Mouse (Mus musculus) hindbrain, postnatal 0 days (tissue): ENCODE measurements around the gene Steap1. TPM values are rescaled to one million over a fixed set of nuclear protein-coding genes. Genes with fewer than 3 reads are reported as not detected.

Experiments used
- ATAC-seq: fragments of 200-750 bp; cut with Nextera tagmentation; 2 replicates; pipeline ENCODE4 v1.8.0; 2017; ENCODE audit warnings: mild to moderate bottlenecking, moderate TSS enrichment, moderate library complexity
- DNase-seq: peaks from one replicate; pipeline ENCODE4 v3.0.0-alpha.2; 2015; ENCODE audit warnings: low spot score
- H3K27ac ChIP-seq: fragments of 300-500 bp; sonication (generic); 2 replicates; pipeline ENCODE4 v1.5.1; 2014; ENCODE audit warnings: mild to moderate bottlenecking
- H3K27me3 ChIP-seq: fragments of 300-500 bp; sonication (generic); 2 replicates; pipeline ENCODE4 v1.6.1; 2014; ENCODE audit warnings: low read length, mixed read lengths; ENCODE audit not compliant: insufficient read depth
- H3K36me3 ChIP-seq: fragments of 300-500 bp; sonication (generic); 2 replicates; pipeline ENCODE4 v1.6.1; 2014; ENCODE audit warnings: low read length, mixed read lengths; ENCODE audit not compliant: insufficient read depth
- H3K4me1 ChIP-seq: fragments of 300-500 bp; sonication (generic); 2 replicates; pipeline ENCODE4 v1.6.1; 2014; ENCODE audit warnings: antibody characterized with exemption, low read length, mixed read lengths; ENCODE audit not compliant: insufficient read depth
- H3K4me2 ChIP-seq: fragments of 300-500 bp; sonication (generic); 2 replicates; pipeline ENCODE4 v1.6.1; 2014; ENCODE audit warnings: low read depth, mild to moderate bottlenecking, low read length, moderate library complexity, mixed read lengths
- H3K4me3 ChIP-seq: fragments of 300-500 bp; sonication (generic); 2 replicates; pipeline ENCODE4 v1.5.1; 2014; ENCODE audit warnings: low read length
- H3K9ac ChIP-seq: fragments of 300-500 bp; sonication (generic); replicated peaks from 2 replicates; pipeline ENCODE4 v1.6.1; 2014; ENCODE audit warnings: mild to moderate bottlenecking, low read length, moderate library complexity, mixed read lengths
- H3K9me3 ChIP-seq: fragments of 300-500 bp; sonication (generic); 2 replicates; pipeline ENCODE4 v1.6.1; 2016; ENCODE audit warnings: low read length, mixed read lengths
- CTCF ChIP-seq: IDR thresholded peaks from 2 replicates; pipeline ENCODE4 v1.5.1; 2016; ENCODE audit warnings: antibody characterized with exemption, control low read depth, low read depth
- WGBS: fragments of 180-500 bp; shearing (Covaris S2); extraction: QIAGEN DNeasy Blood & Tissue Kit; methylation state at CpG from one replicate; pipeline ENCODE4 v1.1.7; 2014; 5-methylcytosine and 5-hydroxymethylcytosine counted together
- polyA plus RNA-seq: library from polyadenylated mRNA; unstranded; fragments of >200 nt; fragmentation: Nextera tagmentation; extraction: Ambion mirVana; gene quantifications from 2 replicates; pipeline ENCODE4 v1.2.1, GENCODE M21; 2015
- total RNA-seq: library from RNA; depleted of rRNA; stranded (reverse); fragments of >200 nt; gene quantifications from 2 replicates; pipeline ENCODE4 v1.2.3, GENCODE M21; 2014

The Steap1 gene
- total and polyA plus RNA-seq, 2 experiments from 2014 or later: 2.6 to 4.7 TPM

DNA sequence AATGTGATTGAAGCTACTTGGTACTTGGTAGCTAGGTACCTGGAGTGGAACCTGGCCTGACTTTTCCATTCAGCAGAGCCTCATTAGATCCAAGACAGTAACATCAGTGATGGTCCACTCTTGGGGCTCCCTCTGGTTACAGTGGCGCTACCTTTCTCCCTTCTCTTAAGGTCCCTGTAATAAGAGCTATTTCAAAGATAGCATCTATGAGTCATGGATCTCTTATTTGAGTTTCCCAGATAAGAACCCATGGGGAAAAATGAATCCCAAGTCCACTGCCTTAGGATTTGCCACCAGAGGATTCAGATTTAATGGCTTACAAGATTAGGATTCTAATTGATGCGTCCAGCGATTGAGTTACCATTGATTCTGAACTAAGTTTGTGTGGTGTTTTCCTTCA lies 16.9 kb downstream of the Steap1 start:
- no peak overlapping the region for H3K4me3 ChIP-seq
- H3K27ac ChIP-seq: no peak overlapping the region
- H3K9me3 ChIP-seq: no peaks in the 10 kb centered on the region
- WGBS: 93% methylated on average over 3 of the region's 3 CpGs
- ATAC-seq (no peak), DNase-seq (no peak)
- H3K27me3 ChIP-seq: no peaks in the 10 kb centered on the region
- TF ChIP-seq CTCF: no peak
- H3K9ac ChIP-seq: no peak overlapping the region
- no peak overlapping the region for H3K4me2 ChIP-seq
- no peaks in the 10 kb centered on the region for H3K4me1 ChIP-seq
- no peaks in the 10 kb centered on the region for H3K36me3 ChIP-seq

- Histone ChIP-seq H3K9ac (no peak overlapping the region), H3K27me3 (no peaks in the 10 kb centered on the region), H3K36me3 (no peaks in the 10 kb centered on the region), H3K4me1 (no peaks in the 10 kb centered on the region), H3K27ac (no peak overlapping the region), H3K4me3 (no peak overlapping the region), H3K4me2 (no peak overlapping the region), H3K9me3 (no peaks in the 10 kb centered on the region)
- ATAC-seq (no peak), DNase-seq (no peak)
- 84% methylated on average over 4 of the region's 4 CpGs for WGBS
- no peak for TF ChIP-seq CTCF
Observed at GRCm38 (mm10) chr5:5729904-5730303, 19.2 kb downstream of the Steap1 start.

- Histone ChIP-seq H3K9me3 (no peaks in the 10 kb centered on the region), H3K4me1 (no peaks in the 10 kb centered on the region), H3K4me3 (no peak overlapping the region), H3K27me3 (no peaks in the 10 kb centered on the region), H3K36me3 (no peaks in the 10 kb centered on the region), H3K9ac (no peak overlapping the region), H3K4me2 (no peak overlapping the region), H3K27ac (no peak overlapping the region)
- DNase-seq (no peak), ATAC-seq (no peak)
- no peak for TF ChIP-seq CTCF
- 64% methylated on average over 7 of the region's 7 CpGs for WGBS
Observed at GRCm38 (mm10) chr5:5722217-5722616, 26.9 kb downstream of the Steap1 start.

DNA sequence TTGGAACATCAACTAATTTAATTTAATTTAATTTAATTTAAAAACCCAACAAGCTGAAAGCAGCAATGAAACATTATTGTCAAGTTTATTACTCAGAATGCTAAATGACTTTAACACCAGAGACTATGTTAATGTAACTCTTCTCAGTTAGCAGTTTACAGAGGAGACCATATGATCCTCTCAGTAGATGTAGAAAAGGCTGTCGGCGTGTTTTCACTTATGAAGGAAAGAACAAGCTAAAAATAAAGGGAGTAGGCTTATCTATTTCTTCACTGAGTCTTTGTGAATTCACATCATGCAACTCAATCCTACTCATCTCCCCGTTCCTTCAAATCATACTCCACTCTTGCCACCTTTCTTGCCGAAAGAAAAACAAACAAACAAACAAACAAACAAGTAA lies 38.1 kb downstream of the Steap1 start:
- no peaks in the 10 kb centered on the region for H3K4me1 ChIP-seq
- no peak overlapping the region for H3K27ac ChIP-seq
- DNase-seq (no peak), ATAC-seq (no peak)
- no peak for TF ChIP-seq CTCF
- H3K27me3 ChIP-seq: no peaks in the 10 kb centered on the region
- no peaks in the 10 kb centered on the region for H3K36me3 ChIP-seq
- H3K9ac ChIP-seq: no peak overlapping the region
- no peak overlapping the region for H3K4me2 ChIP-seq
- WGBS: 87% methylated on average over 4 of the region's 4 CpGs
- no peaks in the 10 kb centered on the region for H3K9me3 ChIP-seq
- H3K4me3 ChIP-seq: no peak overlapping the region

DNA sequence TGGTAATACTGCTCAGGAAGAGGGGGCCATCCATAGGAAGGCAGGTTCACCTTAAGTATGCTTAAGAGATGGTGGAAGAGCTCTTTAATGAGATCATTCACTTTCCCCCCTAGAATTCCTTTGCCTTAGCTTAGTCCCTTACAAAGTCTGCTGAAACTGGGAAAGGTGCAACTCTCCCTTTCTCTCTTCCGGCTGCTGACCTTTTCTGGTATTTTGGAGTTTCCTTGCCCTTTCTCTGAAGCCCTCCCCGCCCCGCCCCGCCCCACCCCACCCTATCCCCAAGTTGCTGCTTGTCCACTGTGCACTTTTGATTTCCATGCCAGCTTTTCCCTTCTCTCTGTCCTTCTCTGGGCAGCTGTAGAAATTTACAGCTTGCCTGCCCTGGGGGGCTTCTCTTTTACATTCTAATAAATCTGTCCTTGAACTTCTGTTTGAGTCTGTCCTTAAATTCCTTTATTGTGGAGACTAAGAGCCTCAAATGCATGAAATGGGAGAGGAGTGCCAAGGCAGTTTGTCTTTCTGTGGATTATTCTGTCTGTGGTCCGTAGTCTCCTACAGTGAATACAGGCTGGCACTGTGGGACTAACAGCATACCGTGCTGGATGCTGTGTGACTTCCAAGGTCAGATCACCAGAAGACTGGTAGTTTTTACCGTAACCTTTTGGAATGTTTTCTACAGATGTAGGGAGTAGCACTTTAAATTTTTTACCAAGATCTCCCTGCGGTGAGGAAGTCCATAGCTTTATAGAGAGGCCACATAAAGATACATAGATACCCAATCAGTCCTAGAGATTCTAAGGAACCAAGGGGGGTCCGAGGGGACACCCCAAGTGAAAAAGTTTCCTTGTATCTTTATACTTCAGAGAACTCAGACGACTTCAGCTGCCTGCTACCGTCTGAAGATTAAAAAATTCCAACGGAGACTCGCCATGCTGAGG lies 41.5 kb downstream of the Steap1 start:
- Histone ChIP-seq H3K27me3 (no peaks in the 10 kb centered on the region), H3K4me2 (no peak overlapping the region), H3K4me1 (no peaks in the 10 kb centered on the region), H3K36me3 (no peaks in the 10 kb centered on the region), H3K27ac (no peak overlapping the region), H3K4me3 (no peak overlapping the region), H3K9me3 (no peaks in the 10 kb centered on the region), H3K9ac (no peak overlapping the region)
- no peak for DNase-seq
- ATAC-seq: no peak
- 77% methylated on average over 13 of the region's 13 CpGs for WGBS
- no peak for TF ChIP-seq CTCF

DNA sequence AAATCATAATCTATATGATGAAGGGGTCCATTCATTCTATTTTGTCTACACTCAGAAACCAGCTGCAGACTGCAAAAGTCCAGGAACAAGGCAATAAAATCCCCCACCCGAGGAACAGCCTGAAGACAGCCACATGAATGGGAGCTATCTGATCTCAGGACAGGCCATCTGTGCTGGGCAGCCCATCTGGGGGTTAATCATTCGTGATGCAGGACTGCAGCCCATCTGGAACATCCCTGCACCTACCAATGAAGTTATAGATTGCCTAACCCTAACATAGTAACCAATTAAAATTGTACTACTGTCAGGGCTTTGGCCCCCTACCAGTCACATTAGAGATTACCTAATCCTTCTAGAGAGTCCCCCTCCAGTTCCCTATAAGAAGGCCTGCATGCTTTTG lies 44.1 kb downstream of the Steap1 start:
- Histone ChIP-seq H3K27ac (no peak overlapping the region), H3K27me3 (no peaks in the 10 kb centered on the region), H3K9ac (no peak overlapping the region), H3K9me3 (no peaks in the 10 kb centered on the region), H3K36me3 (no peaks in the 10 kb centered on the region), H3K4me1 (no peaks in the 10 kb centered on the region), H3K4me2 (no peak overlapping the region), H3K4me3 (no peak overlapping the region)
- ATAC-seq: no peak
- 42% methylated on average over 2 of the region's 2 CpGs for WGBS
- DNase-seq: no peak
- TF ChIP-seq CTCF: no peak

GRCm38 (mm10) chr5:5700386-5700785 lies 48.7 kb downstream of the Steap1 start:
- Histone ChIP-seq H3K9me3 (no peaks in the 10 kb centered on the region), H3K9ac (no peak overlapping the region), H3K4me3 (no peak overlapping the region), H3K27me3 (no peaks in the 10 kb centered on the region), H3K36me3 (no peaks in the 10 kb centered on the region), H3K4me2 (no peak overlapping the region), H3K4me1 (no peaks in the 10 kb centered on the region), H3K27ac (no peak overlapping the region)
- no peak for DNase-seq
- ATAC-seq: no peak
- WGBS: 80% methylated on average over 2 of the region's 2 CpGs
- TF ChIP-seq CTCF: no peak
